ENCODE assay signal across 14 mouse cellular contexts in the genomic region with DNA sequence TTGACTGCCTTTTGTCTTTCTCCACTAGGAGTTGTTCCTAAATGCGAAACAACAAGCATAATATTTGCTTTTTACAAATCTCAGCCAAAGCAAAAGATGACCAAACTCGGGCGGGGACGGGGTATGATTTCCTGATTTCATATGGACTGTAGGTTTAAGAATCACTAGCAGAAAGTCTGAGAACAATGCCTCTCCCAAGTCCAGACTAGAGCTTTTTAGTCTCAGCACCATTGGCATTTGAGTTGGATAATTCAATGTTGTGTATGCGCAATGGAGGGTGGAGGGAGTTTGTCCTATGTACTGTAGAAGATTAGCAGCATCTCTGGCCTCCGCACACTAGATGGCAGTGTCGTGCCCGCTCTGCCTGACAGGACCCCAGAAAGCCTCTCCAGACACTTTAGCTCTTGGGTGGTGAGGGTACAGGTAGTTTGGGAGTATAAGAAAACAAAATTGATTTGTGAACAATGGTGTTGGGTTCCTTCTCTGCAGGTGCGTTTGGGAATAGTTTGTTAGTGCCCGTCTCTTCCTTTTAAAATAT. TPM values are rescaled to one million over a fixed set of nuclear protein-coding genes. Genes with fewer than 3 reads are reported as not detected.
DNase-seq lines count a peak whose midpoint lies in the region; ATAC-seq and TF ChIP-seq lines count a peak whose summit lies in the region.
"Had no signal": no experiment of that assay in that cellular context is flagged by ENCODE, and none has a peak within 500 bp of the region (broad histone marks: within the 10 kb centered on the region; RNA-seq: fewer than 3 reads in every experiment).

No protein-coding gene starts in this region.

- no peak overlapping the region for H3K4me2 ChIP-seq in embryonic facial prominence, embryonic 11.5 days (ENCODE audit: low read depth, low read length)
- H3K4me2 ChIP-seq in midbrain, embryonic 13.5 days (replicated peaks) = no peak overlapping the region
- H3K4me2 ChIP-seq: liver, embryonic 15.5 days had no signal

- no peak for TF ChIP-seq POLR2A in liver, adult 2 months (IDR thresholded peaks at IDR 0.05; ENCODE audit: extremely low read depth, insufficient read depth, low read length)

- H3K36me3 ChIP-seq in embryonic facial prominence, embryonic 11.5 days (replicated peaks; ENCODE audit: control insufficient read depth, insufficient read depth, low read depth, low read length) = no peaks in the 10 kb centered on the region
- H3K36me3 ChIP-seq in embryonic facial prominence, embryonic 10.5 days (replicated peaks) = no peaks in the 10 kb centered on the region
- no peaks in the 10 kb centered on the region for H3K36me3 ChIP-seq in liver, adult 2 months (ENCODE audit: control insufficient read depth, insufficient read depth, low read length)
- H3K36me3 ChIP-seq in midbrain, embryonic 13.5 days = no peaks in the 10 kb centered on the region
- H3K36me3 ChIP-seq: liver, embryonic 15.5 days had no signal

- no peaks in the 10 kb centered on the region for H3K9me3 ChIP-seq in embryonic facial prominence, embryonic 11.5 days (replicated peaks; ENCODE audit: control insufficient read depth, low read length)
- H3K9me3 ChIP-seq in embryonic facial prominence, embryonic 10.5 days = no peaks in the 10 kb centered on the region
- 0 out of 2 replicates have a peak, but pooled peaks cover 2% of the 10 kb centered on the region for H3K9me3 ChIP-seq in midbrain, embryonic 13.5 days
- H3K9me3 ChIP-seq: liver, embryonic 15.5 days had no signal

- WGBS in embryonic facial prominence, embryonic 11.5 days = 88% methylated on average over 10 of the region's 10 CpGs
- WGBS in embryonic facial prominence, embryonic 10.5 days = 86% methylated on average over 10 of the region's 10 CpGs
- 92% methylated on average over 10 of the region's 10 CpGs for WGBS in liver, adult 2 months
- 82% methylated on average over 10 of the region's 10 CpGs for WGBS in midbrain, embryonic 13.5 days

- H3K4me3 ChIP-seq in embryonic facial prominence, embryonic 11.5 days (ENCODE audit: low read depth, low read length) = no peak overlapping the region
- no peak overlapping the region for H3K4me3 ChIP-seq in embryonic facial prominence, embryonic 10.5 days
- no peak overlapping the region for H3K4me3 ChIP-seq in liver, adult 2 months (ENCODE audit: insufficient read depth, low read depth, low read length)
- H3K4me3 ChIP-seq in midbrain, embryonic 13.5 days (replicated peaks) = no peak overlapping the region
- H3K4me3 ChIP-seq: liver, embryonic 15.5 days; myocyte had no signal

- no peak for ATAC-seq in embryonic facial prominence, embryonic 11.5 days (replicated peaks; ENCODE audit: insufficient number of reproducible peaks, low FRiP score, low TSS enrichment, low read depth)
- 0 out of 2 replicates have a peak, but pooled peaks have one; percentile 17 for ATAC-seq in midbrain, embryonic 13.5 days

- DNase-seq in embryonic facial prominence, embryonic 11.5 days (ENCODE audit: low spot score) = peak; percentile 10
- DNase-seq in embryonic facial prominence, embryonic 10.5 days (ENCODE audit: low spot score) = no peak
- no peak for DNase-seq in liver, adult 2 months (ENCODE audit: extremely low read depth, low read depth, low spot score)
- DNase-seq in liver = no peak
- DNase-seq in ES-CJ7 (ENCODE audit: low read depth, low spot score) = peak; percentile 57
- DNase-seq in ovary, postnatal 14 days (ENCODE audit: low spot score) = no peak
- DNase-seq in layer of hippocampus, adult 9-11 months = no peak
- DNase-seq: adrenal gland, postnatal 14 days; cerebellum, postnatal 36 days had no signal

- peak; percentile 45 for TF ChIP-seq CTCF in liver, adult 2 months (IDR thresholded peaks at IDR 0.05; ENCODE audit: low read depth, low read length)

- H3K4me1 ChIP-seq in embryonic facial prominence, embryonic 11.5 days (ENCODE audit: control insufficient read depth, insufficient read depth, low read length) = no peaks in the 10 kb centered on the region
- H3K4me1 ChIP-seq in embryonic facial prominence, embryonic 10.5 days = no peaks in the 10 kb centered on the region
- H3K4me1 ChIP-seq in liver, adult 2 months (ENCODE audit: control insufficient read depth, insufficient read depth, low read length) = peaks cover 4% of the 10 kb centered on the region; the same call in 1 of the 2 replicates
- peaks cover 22% of the 10 kb centered on the region for H3K4me1 ChIP-seq in midbrain, embryonic 13.5 days (replicated peaks)
- H3K4me1 ChIP-seq: liver, embryonic 15.5 days had no signal

- H3K27ac ChIP-seq in embryonic facial prominence, embryonic 11.5 days (replicated peaks; ENCODE audit: low read depth, low read length) = no peak overlapping the region
- H3K27ac ChIP-seq in embryonic facial prominence, embryonic 10.5 days (replicated peaks) = no peak overlapping the region
- no peak overlapping the region for H3K27ac ChIP-seq in liver, adult 2 months (replicated peaks; ENCODE audit: insufficient read depth, low read depth, low read length)
- H3K27ac ChIP-seq in midbrain, embryonic 13.5 days = peak overlapping the region; percentile 31; the same call in 1 of the 2 replicates
- H3K27ac ChIP-seq: liver, embryonic 15.5 days had no signal

- H3K79me2 ChIP-seq in liver, adult 2 months (ENCODE audit: control insufficient read depth, insufficient read depth, low read length) = no peaks in the 10 kb centered on the region

- H3K27me3 ChIP-seq in embryonic facial prominence, embryonic 11.5 days (ENCODE audit: control insufficient read depth, insufficient read depth, low read length) = no peaks in the 10 kb centered on the region
- 0 out of 2 replicates have a peak, but pooled peaks cover 5% of the 10 kb centered on the region for H3K27me3 ChIP-seq in embryonic facial prominence, embryonic 10.5 days (replicated peaks; ENCODE audit: low read depth, poor library complexity, severe bottlenecking)
- no peaks in the 10 kb centered on the region for H3K27me3 ChIP-seq in liver, adult 2 months (ENCODE audit: control insufficient read depth, insufficient read depth, low read length)
- H3K27me3 ChIP-seq in midbrain, embryonic 13.5 days = no peaks in the 10 kb centered on the region
- H3K27me3 ChIP-seq: liver, embryonic 15.5 days had no signal

- H3K9ac ChIP-seq in embryonic facial prominence, embryonic 11.5 days (replicated peaks; ENCODE audit: low read length) = no peak overlapping the region
- no peak overlapping the region for H3K9ac ChIP-seq in liver, adult 2 months (ENCODE audit: low read depth, low read length)
- H3K9ac ChIP-seq in midbrain, embryonic 13.5 days (replicated peaks) = no peak overlapping the region
- H3K9ac ChIP-seq: liver, embryonic 15.5 days had no signal

RNA-seq across cellular contexts. Expression of a gene that starts 10.8 kb away (rescaled TPM):
- 0.65 TPM in 1 of 2 replicates, not detected in the other for polyA plus RNA-seq in embryonic facial prominence, embryonic 11.5 days (2014; fragmentation: Nextera tagmentation; extraction: Ambion mirVana)
- not detected in 2 replicates for polyA plus RNA-seq in embryonic facial prominence, embryonic 10.5 days (2016; fragmentation: Nextera tagmentation; extraction: Ambion mirVana)
- not detected in 2 replicates for total RNA-seq in liver, adult 2 months (2014; rRNA removed)
- polyA plus RNA-seq in liver, adult 2 months (2012; rRNA removed) = not detected in 2 replicates
- polyA plus RNA-seq in midbrain, embryonic 13.5 days (2015; fragmentation: Nextera tagmentation; extraction: Ambion mirVana) = 0.28 and 0.62 TPM in 2 replicates
- total RNA-seq: adrenal gland, postnatal 14 days; hematopoietic stem cell, adult 5-6 weeks; layer of hippocampus, postnatal 25 days had no signal
- polyA plus RNA-seq: liver, embryonic 15.5 days; myocyte had no signal

RNA-seq across cellular contexts. Expression of a gene that starts 39.2 kb away (rescaled TPM):
- polyA plus RNA-seq in embryonic facial prominence, embryonic 11.5 days (2014; fragmentation: Nextera tagmentation; extraction: Ambion mirVana) = 0.18 and 0.29 TPM in 2 replicates
- 0.26 and 0.35 TPM in 2 replicates for polyA plus RNA-seq in embryonic facial prominence, embryonic 10.5 days (2016; fragmentation: Nextera tagmentation; extraction: Ambion mirVana)
- 73.5 and 85.8 TPM in 2 replicates for total RNA-seq in liver, adult 2 months (2014; rRNA removed)
- polyA plus RNA-seq in liver, adult 2 months (2012; rRNA removed) = 14.7 and 24.0 TPM in 2 replicates
- 0.04 and 0.06 TPM in 2 replicates for polyA plus RNA-seq in midbrain, embryonic 13.5 days (2015; fragmentation: Nextera tagmentation; extraction: Ambion mirVana)

Comparison
In these comparisons a context has a peak if more than half of its experiments do, and no peak if none do; other contexts are left out.
1. DNase-seq: peak in embryonic facial prominence, embryonic 11.5 days (single experiment) and ES-CJ7 (single experiment); none in embryonic facial prominence, embryonic 10.5 days (single experiment), liver, adult 2 months (single experiment), liver (single experiment), ovary, postnatal 14 days (single experiment) and layer of hippocampus, adult 9-11 months (single experiment).
2. RNA of a gene that starts 39.2 kb away (polyA plus RNA-seq): 14.7 to 24.0 TPM in liver, adult 2 months; 0.18 to 0.29 TPM in embryonic facial prominence, embryonic 11.5 days, 0.26 to 0.35 TPM in embryonic facial prominence, embryonic 10.5 days and 0.04 to 0.06 TPM in midbrain, embryonic 13.5 days; every median in the first group is over 10 times any median in the second.